Mouse (Mus musculus): ENCODE results near the gene Aldoc.
A peak's percentile ranks its signal among the peaks of the same experiment; 100 is the strongest.

DNA sequence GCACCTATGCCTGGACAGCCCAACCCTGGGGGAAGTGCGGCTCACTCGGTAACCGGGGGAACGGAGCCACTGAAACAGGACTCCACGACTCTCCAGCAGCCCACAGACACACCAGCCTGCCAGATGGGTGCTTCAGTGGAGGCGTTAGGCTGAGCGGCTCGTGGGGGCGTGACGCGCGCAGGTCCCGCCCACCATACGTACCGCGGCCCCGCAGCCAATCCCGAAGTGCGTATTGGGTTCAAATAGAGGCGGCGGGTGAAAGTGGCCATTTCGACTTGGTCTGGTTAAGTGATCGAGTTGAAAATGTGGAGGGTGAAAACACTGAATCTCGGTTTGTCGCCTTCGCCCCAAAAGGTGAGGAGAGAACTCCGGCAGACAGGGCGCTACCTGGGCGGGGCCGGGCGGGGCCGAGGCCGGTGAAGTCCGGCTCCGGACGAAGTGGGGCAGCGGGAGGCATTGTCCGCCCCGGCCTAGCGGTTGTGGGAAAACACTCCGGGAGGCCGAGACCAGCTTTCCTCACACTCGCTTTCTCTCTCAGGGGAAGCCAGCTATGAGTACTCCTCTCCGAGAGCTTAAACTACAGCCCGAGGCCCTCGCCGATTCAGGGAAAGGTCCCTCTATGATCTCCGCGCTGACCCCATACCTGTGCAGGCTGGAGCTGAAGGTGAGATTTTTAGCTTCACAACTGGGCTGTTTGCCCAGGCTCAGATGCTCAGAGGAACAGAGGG lies 21.2 kb upstream of the Aldoc start, which contains the start of gene Spag5:
- TF ChIP-seq CTCF (IDR thresholded peaks at IDR 0.05; ENCODE audit: control insufficient read depth, insufficient read depth, insufficient read length) = no peak
- TF ChIP-seq MAX (IDR thresholded peaks at IDR 0.05) = peak; percentile 62
- TF ChIP-seq CEBPB (IDR thresholded peaks at IDR 0.05; ENCODE audit: low read depth) = no peak
- no peak for TF ChIP-seq MYOG (IDR thresholded peaks at IDR 0.05; ENCODE audit: control insufficient read depth, extremely low read depth, insufficient read length)
- TF ChIP-seq MYOD1 (IDR thresholded peaks at IDR 0.05; ENCODE audit: control insufficient read depth, insufficient read length, low read depth) = no peak
- no peak for TF ChIP-seq USF1 (IDR thresholded peaks at IDR 0.05; ENCODE audit: low read depth)
- no peak for TF ChIP-seq FOSL1 (IDR thresholded peaks at IDR 0.05; ENCODE audit: insufficient read depth, low read length, poor library complexity, severe bottlenecking)
